Mouse (Mus musculus): Measurements from ENCODE around the gene Tmem212. TPM values are rescaled to one million over a fixed set of nuclear protein-coding genes. Genes with fewer than 3 reads are reported as not detected.

Tmem212 gene
- polyA plus RNA-seq (2014; fragmentation: Illumina TruSeq; extraction: RNeasy Lipid Tissue Mini Kit (QIAGEN cat#74804); ENCODE audit: insufficient read depth, low read depth, low replicate concordance) = 84.7 TPM

DNA sequence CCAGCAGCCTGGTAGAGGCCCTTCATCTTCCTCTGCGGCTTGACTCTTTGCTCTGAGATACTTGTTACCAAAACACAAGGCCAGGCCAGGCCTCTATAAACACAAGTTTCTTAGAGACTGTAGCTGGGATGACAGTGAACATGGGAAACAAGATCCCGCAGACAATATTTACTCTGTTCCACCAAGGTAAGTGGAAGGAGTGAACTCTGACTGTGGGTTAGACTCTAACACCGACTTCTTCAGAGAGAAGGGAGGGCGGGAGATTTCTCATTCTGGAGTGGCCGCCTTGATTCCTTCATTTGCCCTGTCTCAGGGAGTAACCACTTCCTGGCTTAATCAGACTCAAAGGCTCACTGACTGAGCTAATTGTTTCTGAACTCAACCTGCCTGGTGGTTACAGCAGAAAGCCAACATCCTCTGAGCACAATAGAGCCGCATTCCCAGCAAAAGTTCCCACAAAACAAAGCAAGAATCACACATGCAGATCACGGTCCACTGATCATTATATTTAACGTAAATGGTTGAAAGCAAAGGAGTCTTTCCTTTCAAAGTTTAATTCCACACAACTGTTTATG is at the start of gene Tmem212:
Gene Tmem212 (minus strand): TSS at position 51 of the 575 bp plus-strand sequence.

GRCm38 (mm10) chr3:27938381-27939323 is 42.5 kb upstream of the Tmem212 start, which contains the start of gene Pld1:
Pld1 (plus strand) TSS chr3:27938695.

Other genes with a start within 250 kb of the Tmem212 start
- 11.5 TPM for gene Fndc3b, start 185.1 kb downstream of the Tmem212 start, polyA plus RNA-seq (2014; fragmentation: Illumina TruSeq; extraction: RNeasy Lipid Tissue Mini Kit (QIAGEN cat#74804); ENCODE audit: insufficient read depth, low read depth, low replicate concordance)
- 6.1 TPM for gene Pld1, start 42.3 kb upstream of the Tmem212 start, polyA plus RNA-seq (2014; fragmentation: Illumina TruSeq; extraction: RNeasy Lipid Tissue Mini Kit (QIAGEN cat#74804); ENCODE audit: insufficient read depth, low read depth, low replicate concordance)